Mouse (Mus musculus) mature B cell (primary cell): ENCODE measurements at regions not wholly inside any gene's neighbourhood (a gene's known extent, or its start where the extent isn't known, plus 50 kb on each side); places are given as distances from the start of the nearest gene placed in this dataset.
"Not testable (repeated sequence)": the region's sequence is repeated elsewhere in the genome, so short reads cannot be mapped to it uniquely, and the experiment has no call there.

ENCODE experiments used
- in situ Hi-C: fragments of 300-500 bp; cut with MboI; formaldehyde crosslinking; loops from 2 replicates; pipeline ENCODE4 v1.14.3; 2019

DNA sequence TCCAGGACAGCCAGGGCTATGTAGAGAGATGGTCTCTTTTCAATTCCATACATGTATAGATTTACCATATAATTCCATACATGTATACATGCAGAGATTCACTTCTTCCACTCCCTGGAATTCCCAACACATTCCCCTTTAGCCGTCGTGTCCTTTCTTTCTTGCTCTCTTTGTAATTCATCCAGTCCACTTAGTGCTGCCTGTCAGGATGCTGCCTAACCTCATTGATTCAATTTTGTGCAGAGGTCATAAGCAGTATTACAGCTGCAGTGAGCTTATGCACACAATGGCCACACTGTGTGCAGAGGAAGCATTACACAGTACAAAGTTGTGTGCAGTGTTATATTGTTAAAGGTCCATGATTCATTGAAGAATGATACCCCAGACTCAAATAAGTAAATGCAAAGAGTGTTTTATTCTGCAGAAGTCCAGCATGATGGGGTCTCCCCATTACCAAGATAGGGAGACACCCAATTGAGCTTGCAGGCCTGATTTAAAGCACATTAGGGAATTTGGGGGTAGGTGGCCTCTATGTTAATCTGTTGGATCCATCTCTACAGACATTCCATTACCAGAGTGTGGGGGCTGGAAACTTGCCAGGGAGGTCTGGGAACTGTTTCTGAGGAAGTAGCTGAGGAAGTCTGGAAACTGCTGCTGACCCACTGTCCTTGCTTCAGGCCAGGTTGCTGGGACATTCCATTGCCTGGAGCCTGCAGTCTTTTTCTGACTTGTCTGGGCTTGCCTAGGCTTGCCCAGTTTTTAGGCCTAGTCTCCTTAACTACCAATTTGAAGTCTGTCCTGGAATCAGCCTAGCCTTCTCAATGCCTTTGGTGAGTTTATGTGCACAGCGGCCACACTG is 72.8 kb downstream of the Fam161a start:
- in situ Hi-C loops: no loop called here

- in situ Hi-C loops: no loop called here
Observed at GRCm38 (mm10) chr11:23081616-23082015, 74.3 kb downstream of the Fam161a start.

DNA sequence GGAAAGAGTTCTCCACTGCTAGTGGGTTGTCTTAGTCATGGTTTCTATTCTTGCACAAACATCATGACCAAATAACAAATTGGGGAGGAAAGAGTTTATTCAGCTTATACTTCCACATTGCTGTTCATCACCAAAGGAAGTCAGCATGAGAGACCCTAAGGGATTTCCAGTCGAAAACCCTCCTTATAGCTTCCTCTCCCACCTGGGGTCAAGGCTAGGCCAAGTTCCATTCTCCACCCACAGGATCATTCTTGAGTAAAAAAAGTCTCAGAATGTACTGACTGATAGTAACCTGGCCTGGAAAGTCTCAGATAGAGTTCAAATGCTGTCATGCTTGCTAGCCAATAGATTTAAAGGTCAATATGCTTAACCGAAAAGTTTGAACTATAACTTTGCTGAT is 76.5 kb downstream of the Fam161a start:
- in situ Hi-C loops: not testable (repeated sequence)

DNA sequence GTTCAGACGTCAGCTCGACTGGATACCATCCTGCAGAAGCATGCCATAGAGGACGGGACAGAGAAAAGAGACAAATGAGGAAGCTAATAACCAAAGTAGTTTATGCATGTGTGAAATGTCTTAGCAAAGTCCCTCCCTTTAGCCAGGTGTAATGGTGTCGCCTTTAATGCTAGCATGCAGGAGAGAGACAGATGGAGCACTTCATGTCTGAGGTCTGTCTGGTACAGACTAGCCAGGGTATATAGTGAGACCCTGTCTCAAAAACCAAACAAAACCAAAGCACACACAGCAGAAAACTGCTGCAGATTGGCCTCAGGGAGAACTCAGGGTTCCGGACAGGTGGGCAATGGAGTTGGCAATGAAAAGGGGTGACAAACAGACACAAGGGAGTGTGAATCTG is 88.0 kb downstream of the Fam161a start:
- in situ Hi-C loops: no loop called here

GRCm38 (mm10) chr11:23095723-23096122 is 88.4 kb downstream of the Fam161a start:
- in situ Hi-C loops: not testable (repeated sequence)

- in situ Hi-C loops: no loop called here
Observed at GRCm38 (mm10) chr11:23096451-23097222, 89.3 kb downstream of the Fam161a start.

DNA sequence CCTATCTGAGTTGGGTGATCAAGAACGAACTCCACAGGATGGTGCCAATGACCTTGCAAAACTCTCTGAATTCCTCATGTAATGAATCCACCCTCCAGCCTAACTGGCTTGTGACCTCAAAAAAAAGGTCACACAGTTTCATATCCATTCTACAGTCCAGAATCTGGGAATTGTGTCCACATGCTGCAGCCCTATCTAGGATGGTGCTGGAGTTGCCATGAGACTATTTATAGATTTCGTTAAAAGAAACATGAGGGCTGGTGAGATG is 89.8 kb downstream of the Fam161a start:
- in situ Hi-C loops: no loop called here

GRCm38 (mm10) chr11:23114636-23115035 is 107.3 kb downstream of the Fam161a start:
- in situ Hi-C loops: no loop called here

GRCm38 (mm10) chr11:23120533-23121210 is 113.3 kb downstream of the Fam161a start:
- in situ Hi-C loops: no loop called here

GRCm38 (mm10) chr11:23124198-23124951 is 117.0 kb downstream of the Fam161a start:
- in situ Hi-C loops: no loop called here

DNA sequence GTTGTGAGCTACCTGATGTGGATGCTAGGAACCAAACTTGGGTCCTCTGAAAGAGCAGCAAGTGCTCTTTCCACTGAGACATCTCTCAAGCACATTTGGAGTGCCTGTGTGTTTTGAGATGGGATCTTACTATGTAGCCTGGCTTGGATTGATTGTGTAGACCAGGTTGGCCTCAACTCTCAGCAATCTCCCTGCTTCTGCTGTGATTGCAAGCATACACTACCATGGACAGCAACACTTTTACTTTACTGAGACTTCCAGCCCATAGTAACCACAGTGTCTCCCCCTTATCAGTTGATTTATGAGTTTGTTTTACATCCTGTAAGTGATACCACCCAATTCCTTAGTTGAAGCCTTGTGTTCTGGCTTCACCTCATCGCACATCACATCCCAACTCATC is 123.8 kb downstream of the Fam161a start:
- in situ Hi-C loops: no loop called here

GRCm38 (mm10) chr11:23131632-23132031 is 124.2 kb upstream of the Xpo1 start:
- in situ Hi-C loops: no loop called here

DNA sequence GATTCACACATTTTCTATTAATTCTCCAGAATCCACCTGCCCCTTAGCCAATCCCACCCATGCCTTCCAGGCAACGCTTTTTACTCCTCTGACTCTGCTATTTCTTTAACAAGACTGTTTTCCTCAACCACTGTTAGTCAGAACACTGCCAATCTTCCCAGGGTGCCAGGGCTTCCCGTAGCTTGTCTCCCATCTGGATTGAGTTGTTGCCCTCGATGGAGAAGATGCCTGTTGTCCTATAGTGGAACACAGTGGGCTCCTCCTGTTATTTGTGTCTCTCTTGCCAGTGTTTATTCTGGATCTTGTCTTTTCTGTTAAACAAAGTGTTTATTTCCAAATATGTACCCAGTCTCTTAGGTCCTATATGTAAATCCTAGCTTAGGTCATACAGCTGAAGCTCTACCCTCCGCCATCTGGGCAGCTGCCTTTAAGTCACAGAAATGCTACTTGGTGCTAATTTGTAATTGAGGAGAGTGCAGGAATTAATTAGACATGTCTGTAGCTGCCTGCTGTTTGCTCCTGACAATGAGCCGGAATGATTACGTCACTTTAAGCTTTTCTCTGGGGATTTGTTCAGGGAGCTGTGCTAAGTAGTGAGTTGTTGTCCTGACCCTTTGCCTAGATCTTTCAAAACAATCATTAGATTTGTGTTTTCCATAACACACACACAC is 115.3 kb upstream of the Xpo1 start:
- in situ Hi-C loops: no loop called here

DNA sequence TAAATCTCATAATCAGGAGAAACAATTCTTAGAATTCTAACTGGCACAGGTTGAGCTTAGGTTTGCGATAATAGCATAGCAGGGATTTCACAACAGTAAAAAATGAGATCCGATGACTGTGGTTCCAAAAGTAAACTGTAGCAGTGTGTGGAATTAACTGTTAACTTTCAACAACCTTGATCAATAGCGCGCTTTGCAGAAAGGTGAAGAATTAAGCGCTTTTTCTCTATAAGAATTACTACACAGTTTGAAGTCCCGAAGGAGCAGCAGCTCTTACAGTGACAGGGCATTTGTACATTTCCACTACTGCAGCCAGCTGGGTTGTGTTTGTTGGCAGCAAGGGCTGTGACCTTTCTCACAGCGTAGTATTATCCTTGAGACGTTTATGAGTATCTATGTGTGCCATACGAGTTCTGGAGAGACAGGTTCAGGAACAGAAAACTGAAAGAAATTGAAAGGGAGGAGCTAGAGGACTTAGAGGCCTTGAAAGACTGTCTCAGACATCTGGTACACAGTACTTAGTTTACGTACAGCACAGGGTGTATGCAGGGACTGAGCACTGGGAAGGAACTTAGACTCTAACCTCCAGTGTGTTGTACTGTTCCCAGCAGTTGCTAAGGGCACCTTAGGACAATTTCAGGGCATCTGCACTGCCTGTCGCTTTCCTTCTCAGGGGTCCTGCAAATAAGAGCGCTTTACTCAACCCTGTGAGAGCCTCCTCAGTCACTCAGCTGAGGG is 114.6 kb upstream of the Xpo1 start:
- in situ Hi-C loops: no loop called here

GRCm38 (mm10) chr11:23148048-23148596 is 107.7 kb upstream of the Xpo1 start:
- in situ Hi-C loops: no loop called here

DNA sequence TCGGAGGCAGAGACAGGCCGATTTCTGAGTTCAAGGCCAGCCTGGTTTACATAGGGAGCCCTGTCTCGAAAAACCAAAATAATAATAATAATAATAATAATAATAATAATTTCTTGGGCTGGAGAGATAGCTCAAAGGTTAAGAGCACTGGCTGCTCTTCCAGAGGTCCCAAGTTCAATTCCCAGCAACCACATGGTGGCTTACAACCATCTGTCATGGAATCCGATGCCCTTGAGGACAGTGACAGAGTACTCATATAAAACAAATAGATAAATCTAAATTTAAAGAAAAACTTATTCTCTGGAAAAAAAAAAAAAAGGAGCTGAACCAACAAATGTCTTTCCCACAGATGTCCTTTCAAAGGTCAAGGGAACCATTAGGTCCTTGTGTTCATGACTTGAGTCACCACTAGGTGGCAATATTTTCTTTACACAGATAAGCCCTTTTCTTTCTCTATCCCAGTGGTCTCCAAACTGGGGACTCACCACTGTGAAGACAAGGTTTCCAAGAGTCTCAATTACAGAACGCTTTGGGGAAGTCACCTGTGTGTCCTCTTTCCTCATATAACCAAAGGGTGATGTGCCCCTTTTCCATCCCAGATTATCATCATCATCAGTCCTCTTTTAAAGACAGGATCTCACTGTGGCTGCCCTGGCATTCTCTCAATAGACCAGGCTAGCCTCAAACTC is 106.1 kb upstream of the Xpo1 start:
- in situ Hi-C loops: loop anchor here (5.0 kb wide), 1 partner anchor 118 kb away; no protein-coding TSS in a partner anchor

GRCm38 (mm10) chr11:23154851-23155250 is 101.0 kb upstream of the Xpo1 start:
- in situ Hi-C loops: loop anchor here (5.0 kb wide), 1 partner anchor 112 kb away; no protein-coding TSS in a partner anchor

GRCm38 (mm10) chr11:23168546-23169218 is 87.2 kb upstream of the Xpo1 start:
- in situ Hi-C loops: no loop called here
